Mouse (Mus musculus) midbrain, embryonic 10.5 days (tissue): ENCODE results near the gene Rab3d. TPM values are rescaled to one million over a fixed set of nuclear protein-coding genes. Genes with fewer than 3 reads are reported as not detected.
"Not testable (repeated sequence)": the region's sequence is repeated elsewhere in the genome, so short reads cannot be mapped to it uniquely, and the experiment has no call there.

ENCODE experiments used
- DNase-seq: peaks from one replicate; pipeline ENCODE4 v3.0.0-alpha.2; 2017; ENCODE audit warnings: low spot score
- H3K27ac ChIP-seq: fragments of 300-500 bp; sonication (generic); replicated peaks from 2 replicates; pipeline ENCODE4 v1.5.1; 2016; ENCODE audit warnings: mild to moderate bottlenecking
- H3K27me3 ChIP-seq: fragments of 300-500 bp; sonication (generic); 2 replicates; pipeline ENCODE4 v1.6.1; 2016; ENCODE audit warnings: low read depth, mild to moderate bottlenecking; ENCODE audit not compliant: poor library complexity, severe bottlenecking
- H3K36me3 ChIP-seq: fragments of 300-500 bp; sonication (generic); 2 replicates; pipeline ENCODE4 v1.6.1; 2016; ENCODE audit warnings: mild to moderate bottlenecking, moderate library complexity
- H3K4me1 ChIP-seq: fragments of 300-500 bp; sonication (generic); 2 replicates; pipeline ENCODE4 v1.6.1; 2016
- H3K4me3 ChIP-seq: fragments of 300-500 bp; sonication (generic); 2 replicates; pipeline ENCODE4 v1.5.1; 2016; ENCODE audit warnings: mild to moderate bottlenecking, moderate library complexity
- H3K9me3 ChIP-seq: fragments of 300-500 bp; sonication (generic); replicated peaks from 2 replicates; pipeline ENCODE4 v1.6.1; 2016; ENCODE audit warnings: mild to moderate bottlenecking
- whole genome bisulfite sequencing: fragments of 180-500 bp; shearing (Covaris S2); methylation state at CpG from one replicate; pipeline ENCODE4 v1.1.7; 2016; 5-methylcytosine and 5-hydroxymethylcytosine counted together
- polyA plus RNA-seq: library from polyadenylated mRNA; unstranded; fragments of >200 nt; fragmentation: Nextera tagmentation; extraction: Ambion mirVana; gene quantifications from 2 replicates; pipeline ENCODE4 v1.2.1, GENCODE M21; 2016

Gene Rab3d
- polyA plus RNA-seq, 1 experiment from 2014 or later: 8.3 TPM

DNA sequence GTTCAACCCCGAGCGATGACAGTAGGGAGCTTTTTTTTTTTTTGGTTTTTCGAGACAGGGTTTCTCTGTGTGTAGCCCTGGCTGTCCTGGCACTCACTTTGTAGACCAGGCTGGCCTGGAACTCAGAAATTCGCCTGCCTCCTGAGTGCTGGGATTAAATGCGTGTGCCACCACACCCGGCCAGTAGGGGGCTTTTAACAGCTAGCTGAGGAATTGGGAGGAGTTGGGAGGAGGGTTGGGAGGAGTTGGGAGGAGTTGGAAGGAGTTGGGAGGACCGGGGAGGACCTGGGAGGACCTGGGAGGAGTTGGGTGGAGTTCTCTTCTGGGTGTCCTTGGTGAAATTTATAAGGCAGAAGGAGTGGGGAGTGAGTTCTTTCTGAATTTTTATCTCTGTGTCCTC, 48.7 kb downstream of the Rab3d start:
- H3K4me3 ChIP-seq, H3K36me3 ChIP-seq, H3K27ac ChIP-seq, H3K4me1 ChIP-seq, DNase-seq, H3K27me3 ChIP-seq, H3K9me3 ChIP-seq: not testable (repeated sequence)
- WGBS: 55% methylated on average over 7 of the region's 7 CpGs

DNA sequence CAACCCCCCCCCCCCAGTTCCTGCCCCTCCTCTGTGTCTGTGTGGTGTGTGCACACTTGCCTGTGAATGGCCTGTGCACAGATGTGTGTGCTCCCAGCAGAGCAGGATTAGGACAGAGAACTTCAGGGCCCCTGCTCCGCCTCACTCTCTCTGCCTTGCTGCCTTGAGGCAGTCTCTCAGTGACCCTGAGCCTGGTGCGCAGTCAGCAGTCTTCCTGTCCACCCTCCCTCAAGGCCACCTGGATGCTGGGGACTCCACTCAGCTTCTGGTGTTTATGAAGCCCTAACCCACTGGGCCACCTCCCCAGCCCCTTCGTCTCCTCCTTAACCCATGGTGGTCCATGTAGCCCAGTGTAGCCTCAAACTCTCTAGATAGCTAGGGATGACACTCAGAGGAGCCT, 50.3 kb downstream of the Rab3d start:
- no peaks in the 10 kb centered on the region for H3K36me3 ChIP-seq
- no peak overlapping the region for H3K4me3 ChIP-seq
- WGBS: 82% methylated on average over 3 of the region's 3 CpGs

DNA sequence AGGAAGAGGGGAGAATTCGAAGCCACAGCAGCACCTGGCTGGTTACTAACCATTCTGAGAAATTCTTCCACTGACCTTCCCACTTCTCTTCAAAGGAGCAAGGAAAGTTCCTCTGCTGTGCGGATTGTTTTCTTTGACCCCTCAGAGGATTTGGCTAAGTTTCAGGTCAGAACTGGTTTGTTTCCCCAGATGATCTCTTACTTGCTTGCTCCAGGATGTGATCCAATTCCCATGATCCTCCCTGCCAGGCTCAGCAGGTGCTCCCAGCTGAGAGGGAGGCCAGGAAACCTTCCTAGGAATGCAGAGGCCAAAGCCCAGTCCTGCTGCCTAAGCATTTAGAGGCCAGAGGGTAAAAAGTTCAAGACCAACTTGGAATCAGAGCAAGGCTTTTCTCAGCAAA, 51.4 kb downstream of the Rab3d start:
- H3K4me3 ChIP-seq: no peak overlapping the region
- H3K4me1 ChIP-seq: 0 out of 2 replicates have a peak, but pooled peaks cover 2% of the 10 kb centered on the region
- H3K27me3 ChIP-seq: no peaks in the 10 kb centered on the region
- H3K27ac ChIP-seq: no peak overlapping the region
- WGBS: 68% methylated on average over 2 of the region's 2 CpGs
- no peaks in the 10 kb centered on the region for H3K36me3 ChIP-seq
- DNase-seq: no peak
- peaks cover 6% of the 10 kb centered on the region; the same call in 1 of the 2 replicates for H3K9me3 ChIP-seq

More for the DNA sequence above, 50.3 kb downstream of the Rab3d start:
- H3K27me3 ChIP-seq: no peaks in the 10 kb centered on the region
- no peaks in the 10 kb centered on the region for H3K9me3 ChIP-seq
- DNase-seq: no peak
- 0 out of 2 replicates have a peak, but pooled peaks cover 2% of the 10 kb centered on the region for H3K4me1 ChIP-seq
- H3K27ac ChIP-seq: no peak overlapping the region

DNA sequence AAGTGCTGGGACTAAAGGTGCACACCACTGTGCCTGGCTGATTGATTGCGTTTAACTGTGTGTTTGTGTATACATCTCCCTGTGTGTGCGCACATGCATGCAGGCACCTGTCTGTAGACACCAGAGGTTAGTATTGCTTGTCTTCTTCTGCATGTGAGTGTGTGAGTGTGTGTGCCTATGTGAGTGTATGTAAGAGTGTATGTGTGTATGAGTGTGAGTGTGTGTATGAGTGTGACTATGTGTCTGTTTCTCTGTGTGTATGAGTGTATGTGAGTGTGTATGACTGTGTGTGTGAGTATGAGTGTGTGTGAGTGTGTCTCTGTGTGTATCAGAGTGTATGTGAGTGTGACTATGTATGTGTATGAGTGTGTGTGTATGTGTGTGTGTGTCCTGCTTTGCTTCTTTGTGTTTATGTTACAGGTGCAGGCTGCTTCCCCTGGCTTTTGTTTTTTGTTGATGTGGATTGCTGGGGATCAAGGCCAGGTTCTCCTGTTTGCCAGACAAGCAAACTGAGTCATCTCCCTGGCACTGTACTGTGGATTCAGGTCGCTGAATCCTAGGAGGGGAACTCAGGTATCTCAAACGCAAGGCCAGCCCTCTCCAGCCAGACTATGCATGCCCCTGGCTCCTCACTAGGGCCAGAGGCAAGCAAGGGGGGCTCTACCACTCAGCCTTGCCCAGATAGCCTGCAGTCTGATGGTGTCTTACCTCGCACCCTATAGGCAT, 52.2 kb downstream of the Rab3d start:
- DNase-seq: no peak
- WGBS: 70% methylated on average over 5 of the region's 5 CpGs
- Histone ChIP-seq H3K27ac (no peak overlapping the region), H3K9me3 (peaks cover 6% of the 10 kb centered on the region; the same call in 1 of the 2 replicates), H3K4me3 (no peak overlapping the region), H3K27me3 (no peaks in the 10 kb centered on the region), H3K36me3 (no peaks in the 10 kb centered on the region), H3K4me1 (0 out of 2 replicates have a peak, but pooled peaks cover 1% of the 10 kb centered on the region)

DNA sequence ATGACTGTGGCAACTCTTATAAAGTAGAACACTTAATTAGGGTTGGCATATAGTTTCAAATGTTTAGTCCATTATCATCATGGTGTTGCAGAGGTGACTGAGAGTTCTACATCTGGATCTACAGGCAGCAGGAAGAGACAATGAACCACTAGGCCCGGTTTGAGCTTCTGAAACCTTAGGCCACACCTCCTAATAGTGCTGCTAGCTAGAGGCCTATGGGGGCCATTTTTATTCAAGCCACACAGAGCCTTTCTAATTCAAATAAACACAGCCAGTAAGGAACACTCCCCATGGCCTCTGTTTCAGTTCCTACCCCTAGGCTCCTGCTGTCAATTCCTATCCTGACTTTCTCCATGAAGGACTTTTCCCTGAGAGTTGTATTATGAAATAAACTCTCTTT, 55.8 kb downstream of the Rab3d start:
- DNase-seq: no peak
- Histone ChIP-seq H3K9me3 (peaks cover 6% of the 10 kb centered on the region; the same call in 1 of the 2 replicates), H3K27me3 (no peaks in the 10 kb centered on the region), H3K36me3 (no peaks in the 10 kb centered on the region), H3K27ac (no peak overlapping the region), H3K4me3 (no peak overlapping the region), H3K4me1 (no peaks in the 10 kb centered on the region)
- 80% methylated on average over 1 of the region's 1 CpGs for WGBS

DNA sequence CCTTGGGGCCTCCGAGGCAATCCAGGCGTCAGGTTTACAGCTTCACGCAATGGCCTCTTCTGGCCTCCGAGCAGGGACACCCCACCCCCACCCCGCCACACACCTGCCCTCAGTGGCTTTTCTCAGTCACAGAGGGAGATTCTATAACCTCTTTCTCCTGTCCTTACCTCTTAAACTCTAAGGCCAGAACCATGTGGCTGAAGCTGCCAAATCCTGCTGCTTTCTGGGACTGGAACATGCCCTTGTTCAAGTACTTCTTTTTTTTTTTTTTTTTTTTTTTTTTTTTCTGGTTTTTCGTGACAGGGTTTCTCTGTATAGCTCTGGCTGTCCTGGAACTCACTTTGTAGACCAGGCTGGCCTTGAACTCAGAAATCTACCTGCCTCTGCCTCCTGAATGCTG, 57.6 kb downstream of the Rab3d start:
- WGBS: 75% methylated on average over 6 of the region's 6 CpGs
- DNase-seq: not testable (repeated sequence)

DNA sequence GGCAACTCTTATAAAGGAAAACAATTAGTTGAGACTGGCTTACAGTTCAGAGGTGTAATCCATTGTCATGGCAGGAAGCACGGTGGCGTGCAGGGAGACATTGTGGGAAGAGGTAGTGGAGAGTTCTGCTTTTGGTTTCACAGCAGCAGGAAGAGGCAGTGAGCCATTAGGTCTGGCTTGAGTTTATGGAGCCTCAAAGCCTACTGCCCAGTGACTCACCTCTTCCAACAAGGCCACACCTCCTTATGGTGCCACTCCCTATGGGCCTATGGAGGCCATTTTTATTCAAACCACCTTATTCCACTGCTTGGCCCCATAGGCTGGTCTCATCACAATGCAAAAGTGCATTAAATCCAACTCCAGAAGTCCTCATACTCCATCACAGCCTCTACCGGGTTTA, 58.4 kb downstream of the Rab3d start:
- H3K27me3 ChIP-seq: no peaks in the 10 kb centered on the region
- WGBS: 92% methylated on average over 3 of the region's 3 CpGs
- no peak for DNase-seq
- no peak overlapping the region for H3K27ac ChIP-seq
- H3K9me3 ChIP-seq: peaks cover 6% of the 10 kb centered on the region; the same call in 1 of the 2 replicates
- no peaks in the 10 kb centered on the region for H3K36me3 ChIP-seq
- H3K4me1 ChIP-seq: 0 out of 2 replicates have a peak, but pooled peaks cover 4% of the 10 kb centered on the region
- no peak overlapping the region for H3K4me3 ChIP-seq

More for the DNA sequence above, 57.6 kb downstream of the Rab3d start:
- not testable (repeated sequence) for H3K27me3 ChIP-seq, H3K27ac ChIP-seq, H3K36me3 ChIP-seq, H3K4me1 ChIP-seq, H3K9me3 ChIP-seq, H3K4me3 ChIP-seq

DNA sequence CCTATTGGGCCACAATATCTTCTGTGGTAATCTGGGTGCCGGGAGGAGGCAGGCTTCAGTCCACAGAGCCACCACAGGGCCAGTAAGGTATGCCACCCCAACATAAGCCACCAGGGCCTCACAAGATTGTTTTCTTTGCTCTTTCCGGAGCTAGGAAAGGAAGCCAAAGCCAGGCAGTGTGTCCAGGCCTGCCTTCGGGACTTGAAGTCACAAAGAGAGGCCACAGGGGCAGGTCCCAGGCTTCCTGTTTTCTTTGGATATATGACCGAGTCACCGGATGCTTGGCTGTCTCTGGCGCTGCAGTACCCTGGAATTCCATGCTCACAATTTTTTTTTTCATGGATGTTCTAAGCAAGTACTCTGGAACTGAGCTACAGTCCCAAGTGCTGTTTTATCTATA, 59.9 kb downstream of the Rab3d start:
- Histone ChIP-seq H3K27ac (no peak overlapping the region), H3K4me1 (0 out of 2 replicates have a peak, but pooled peaks cover 4% of the 10 kb centered on the region), H3K27me3 (no peaks in the 10 kb centered on the region), H3K9me3 (peaks cover 6% of the 10 kb centered on the region; the same call in 1 of the 2 replicates), H3K4me3 (no peak overlapping the region), H3K36me3 (no peaks in the 10 kb centered on the region)
- WGBS: 72% methylated on average over 6 of the region's 6 CpGs
- no peak for DNase-seq

DNA sequence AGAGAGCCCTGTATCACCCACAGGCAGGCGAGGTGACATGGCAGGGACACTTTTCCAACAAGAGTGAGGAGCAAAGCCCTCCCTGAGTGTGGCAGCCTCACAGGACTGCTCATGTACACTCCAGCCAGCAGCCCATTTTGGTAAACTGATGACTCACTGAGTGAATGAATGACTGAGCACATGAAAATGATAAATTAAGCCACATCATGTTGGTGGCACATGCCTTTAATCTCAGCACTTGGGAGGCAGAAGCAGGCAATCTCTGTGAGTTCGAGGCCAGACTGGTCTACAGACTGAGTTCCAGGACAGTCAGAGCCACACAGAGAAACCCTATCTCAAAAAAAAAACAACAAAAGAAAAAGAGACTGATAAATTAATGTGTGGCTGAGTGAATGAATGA, 60.5 kb downstream of the Rab3d start:
- Histone ChIP-seq H3K27me3 (no peaks in the 10 kb centered on the region), H3K4me3 (no peak overlapping the region), H3K36me3 (no peaks in the 10 kb centered on the region), H3K27ac (no peak overlapping the region), H3K4me1 (peaks cover 8% of the 10 kb centered on the region), H3K9me3 (peaks cover 6% of the 10 kb centered on the region; the same call in 1 of the 2 replicates)
- 85% methylated on average over 2 of the region's 2 CpGs for WGBS
- no peak for DNase-seq

Other genes starting within 250 kb of the Rab3d start
- 52.2 and 58.9 TPM in 2 replicates for gene Ldlr, start 194.7 kb downstream of the Rab3d start, polyA plus RNA-seq
- gene Spc24, start 157.9 kb downstream of the Rab3d start, polyA plus RNA-seq: 146 and 175 TPM in 2 replicates
- 8.6 and 9.5 TPM in 2 replicates for gene Kank2, start 119.4 kb downstream of the Rab3d start, polyA plus RNA-seq
- gene Angptl8, start 82.7 kb downstream of the Rab3d start, polyA plus RNA-seq: 0.47 and 0.83 TPM in 2 replicates
- gene Dock6, start 65.6 kb downstream of the Rab3d start, polyA plus RNA-seq: 22.0 and 23.5 TPM in 2 replicates
- gene Ccdc159, start 9.3 kb upstream of the Rab3d start, polyA plus RNA-seq: 4.2 and 4.6 TPM in 2 replicates
- gene Tmem205, start 9.4 kb upstream of the Rab3d start, polyA plus RNA-seq: 39.0 and 39.2 TPM in 2 replicates
- gene Plppr2, start 18.8 kb upstream of the Rab3d start, polyA plus RNA-seq: 14.7 and 22.4 TPM in 2 replicates
- 8.1 and 8.6 TPM in 2 replicates for gene Swsap1, start 37.6 kb upstream of the Rab3d start, polyA plus RNA-seq
- 8.9 and 10.2 TPM in 2 replicates for gene Epor, start 45.3 kb upstream of the Rab3d start, polyA plus RNA-seq
- gene Rgl3, start 71.3 kb upstream of the Rab3d start, polyA plus RNA-seq: 3.0 and 3.7 TPM in 2 replicates
- gene Ccdc151, start 84.4 kb upstream of the Rab3d start, polyA plus RNA-seq: 5.7 and 6.3 TPM in 2 replicates
- 108 and 112 TPM in 2 replicates for gene Prkcsh, start 84.6 kb upstream of the Rab3d start, polyA plus RNA-seq
- gene Elavl3, start 133.8 kb upstream of the Rab3d start, polyA plus RNA-seq: 16.7 and 26.8 TPM in 2 replicates
- not detected in 2 replicates for gene Gm49318, start 153.1 kb upstream of the Rab3d start, polyA plus RNA-seq
- 11.7 and 12.6 TPM in 2 replicates for gene Zfp653, start 153.2 kb upstream of the Rab3d start, polyA plus RNA-seq
- gene Ecsit, start 167.2 kb upstream of the Rab3d start, polyA plus RNA-seq: 41.1 and 44.1 TPM in 2 replicates
- 1.0 and 3.0 TPM in 2 replicates for gene Cnn1, start 181.0 kb upstream of the Rab3d start, polyA plus RNA-seq
- 251 and 265 TPM in 2 replicates for gene Elof1, start 199.0 kb upstream of the Rab3d start, polyA plus RNA-seq
- 20.2 and 20.9 TPM in 2 replicates for gene Acp5, start 217.5 kb upstream of the Rab3d start, polyA plus RNA-seq
- gene Pigyl, start 238.7 kb upstream of the Rab3d start, polyA plus RNA-seq: 57.8 and 60.3 TPM in 2 replicates